Mouse (Mus musculus): ENCODE measurements around the gene Nlrp6.

- no peak for TF ChIP-seq POLR2A (IDR thresholded peaks at IDR 0.05; ENCODE audit: borderline replicate concordance, extremely low read depth, low read depth, low read length)
- no peak for TF ChIP-seq CTCF (IDR thresholded peaks at IDR 0.05; ENCODE audit: insufficient read depth, low read length)
Measured at GRCm38 (mm10) chr7:140908181-140908580, 12.5 kb upstream of the Nlrp6 start.

All from lung, adult 2 months (tissue).